Mouse (Mus musculus) spleen, postnatal 10 days (tissue): ENCODE measurements around the gene Vezf1.
"Not testable (repeated sequence)": the region's sequence is repeated elsewhere in the genome, so short reads cannot be mapped to it uniquely, and the experiment has no call there.

Experiments
- DNase-seq, 2 experiments: peaks; one replicate each; pipeline ENCODE4 v3.0.0; 2021 to 2022; ENCODE audit warnings: low spot score in 2 of 2

Gene Vezf1

DNA sequence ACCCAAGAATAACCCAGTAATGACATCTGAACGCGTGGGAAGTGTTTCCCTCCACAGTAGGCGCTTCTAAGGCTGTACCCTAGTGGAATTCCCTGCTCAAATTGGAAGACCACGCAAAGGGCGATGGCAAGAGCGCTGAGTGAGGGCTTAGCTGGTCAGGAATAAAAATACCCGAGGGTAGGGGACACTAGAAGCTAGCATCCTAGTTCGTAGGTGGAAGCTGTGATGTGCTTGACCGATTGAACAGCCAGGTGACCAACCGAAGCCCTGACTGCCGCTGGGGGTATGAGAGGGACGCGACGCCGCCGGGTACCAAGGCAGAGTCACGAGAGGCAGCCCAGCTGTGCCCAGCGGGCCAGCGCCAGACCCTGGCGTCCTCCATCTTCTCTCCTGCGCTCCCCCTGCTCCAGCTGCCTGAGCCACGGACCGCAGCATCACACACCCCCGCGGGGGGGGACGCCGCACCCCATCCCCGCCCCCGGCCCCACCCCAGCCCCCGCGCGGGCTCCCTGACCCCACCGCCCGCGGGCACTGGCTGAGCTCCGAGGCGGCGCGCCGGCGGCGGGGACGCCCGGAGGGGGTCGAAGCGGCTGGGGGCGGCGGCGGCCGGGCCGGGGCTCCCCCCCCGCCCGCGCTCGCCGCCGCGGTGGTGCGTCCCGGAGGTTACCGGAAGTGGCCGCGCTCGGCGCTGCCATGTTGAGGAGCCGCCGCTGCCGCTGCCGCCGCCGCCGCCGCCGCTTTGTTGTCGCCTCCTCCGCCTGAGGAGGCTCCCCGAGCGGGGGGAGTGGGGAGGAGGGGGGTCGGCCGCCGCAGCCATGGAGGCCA lies at the start of gene Vezf1:
Gene Vezf1 (plus strand): TSS at position 694 of the 825 bp plus-strand sequence.
- peak; percentile 81 to 89 for DNase-seq

DNA sequence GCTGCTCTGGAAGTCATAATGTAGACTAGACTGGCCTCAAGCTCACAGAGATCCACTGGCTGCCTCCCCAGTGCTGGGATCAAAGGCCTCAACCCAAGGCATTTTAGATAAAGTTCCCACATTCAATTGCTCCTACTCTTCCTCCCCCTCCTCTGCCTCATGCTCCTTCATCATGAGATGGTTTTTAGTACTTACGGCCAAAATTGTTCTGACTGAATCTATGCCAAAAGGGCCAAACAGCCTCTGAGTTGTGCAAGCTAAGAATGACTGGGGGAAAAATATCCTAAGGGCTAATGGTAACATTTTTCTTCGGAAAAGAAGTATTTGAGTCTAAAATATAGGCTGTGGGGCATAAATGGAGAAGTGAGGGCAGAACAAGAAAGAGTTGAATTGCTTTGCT lies 44.1 kb upstream of the Vezf1 start:
- no peak for DNase-seq

- DNase-seq = no peak
Measured at GRCm38 (mm10) chr11:88027391-88028035, 40.6 kb upstream of the Vezf1 start.

- DNase-seq = no peak
Measured at GRCm38 (mm10) chr11:88028193-88028684, 39.8 kb upstream of the Vezf1 start.

- DNase-seq = no peak
Measured at GRCm38 (mm10) chr11:88030219-88030618, 37.9 kb upstream of the Vezf1 start.

GRCm38 (mm10) chr11:88030836-88031235 lies 37.2 kb upstream of the Vezf1 start:
- DNase-seq = no peak

GRCm38 (mm10) chr11:88031753-88032152 lies 36.3 kb upstream of the Vezf1 start:
- no peak for DNase-seq

DNA sequence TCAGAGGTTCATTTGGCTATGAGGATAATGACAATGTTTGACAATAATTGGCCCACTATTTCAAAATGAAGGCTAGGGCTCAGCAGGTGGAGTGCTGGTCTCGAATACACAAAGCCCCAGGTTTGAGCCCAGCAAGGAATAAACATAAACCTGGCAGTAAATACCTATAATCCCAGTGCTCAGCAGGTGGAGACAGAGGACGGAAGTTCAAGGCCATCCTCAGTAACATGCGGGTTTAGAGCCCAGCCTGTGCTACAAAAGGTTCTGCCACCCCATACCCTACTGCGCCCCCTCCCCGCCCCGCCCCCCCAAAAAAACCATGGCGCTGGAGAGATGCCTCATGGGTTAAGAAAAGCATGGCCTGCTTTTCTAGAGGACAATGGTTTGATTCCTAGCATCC lies 32.1 kb upstream of the Vezf1 start:
- DNase-seq = no peak

- DNase-seq = no peak
Measured at GRCm38 (mm10) chr11:88036761-88037251, 31.3 kb upstream of the Vezf1 start.

GRCm38 (mm10) chr11:88037386-88037785 lies 30.7 kb upstream of the Vezf1 start:
- no peak for DNase-seq

- no peak for DNase-seq
Measured at GRCm38 (mm10) chr11:88039066-88039465, 29.0 kb upstream of the Vezf1 start.

GRCm38 (mm10) chr11:88044314-88044713 lies 23.8 kb upstream of the Vezf1 start:
- no peak for DNase-seq

- DNase-seq = not testable (repeated sequence)
Measured at GRCm38 (mm10) chr11:88045159-88045558, 22.9 kb upstream of the Vezf1 start.

GRCm38 (mm10) chr11:88045878-88046277 lies 22.2 kb upstream of the Vezf1 start:
- peak; percentile 35 to 41 for DNase-seq

- peak; percentile 59 to 60 for DNase-seq
Measured at GRCm38 (mm10) chr11:88046323-88046937, 21.6 kb upstream of the Vezf1 start.

DNA sequence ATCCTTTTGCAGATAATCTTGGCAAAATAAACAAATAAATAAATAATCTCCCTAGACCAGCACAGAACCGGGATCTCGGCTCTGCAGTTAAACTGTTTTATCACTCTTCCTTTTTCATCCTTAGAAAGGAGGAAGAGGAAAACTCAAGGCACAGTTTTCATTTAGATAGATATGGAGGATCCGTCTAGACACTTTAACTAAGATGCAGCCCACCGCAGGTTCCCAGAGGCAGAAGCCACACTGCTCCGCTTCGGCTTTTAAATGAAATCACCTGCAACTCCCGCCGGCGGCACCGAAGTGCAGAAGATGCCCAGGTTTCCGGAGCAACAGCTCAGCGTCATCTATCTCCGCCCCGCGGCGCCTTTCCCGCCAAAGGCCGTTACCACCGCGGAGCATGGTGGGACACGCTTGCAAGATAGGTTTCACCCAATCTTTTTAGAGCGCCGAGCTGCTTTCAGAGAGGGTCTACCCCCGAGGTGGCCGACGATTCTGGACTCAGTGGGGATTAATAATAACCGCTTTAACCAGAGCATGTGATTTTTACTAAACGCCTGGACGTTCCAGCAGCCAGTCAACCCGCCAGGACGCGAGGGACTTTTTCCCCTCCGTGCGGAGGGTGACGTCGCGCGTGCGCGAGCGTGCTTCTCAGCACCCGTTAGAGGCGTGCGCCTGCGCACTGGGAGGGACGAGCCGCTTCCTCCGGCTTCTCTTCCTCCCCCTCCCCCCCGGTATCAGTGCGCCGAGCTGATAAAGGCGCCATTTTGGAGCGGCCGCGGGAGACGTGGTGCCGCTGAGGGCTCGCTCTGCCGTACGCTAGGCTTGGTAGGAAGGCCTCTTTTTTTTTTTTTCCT lies 20.9 kb upstream of the Vezf1 start, which contains the start of gene Srsf1:
Gene Srsf1 (plus strand): TSS at position 430 of the 851 bp plus-strand sequence.
- peak; percentile 96 to 99 for DNase-seq

DNA sequence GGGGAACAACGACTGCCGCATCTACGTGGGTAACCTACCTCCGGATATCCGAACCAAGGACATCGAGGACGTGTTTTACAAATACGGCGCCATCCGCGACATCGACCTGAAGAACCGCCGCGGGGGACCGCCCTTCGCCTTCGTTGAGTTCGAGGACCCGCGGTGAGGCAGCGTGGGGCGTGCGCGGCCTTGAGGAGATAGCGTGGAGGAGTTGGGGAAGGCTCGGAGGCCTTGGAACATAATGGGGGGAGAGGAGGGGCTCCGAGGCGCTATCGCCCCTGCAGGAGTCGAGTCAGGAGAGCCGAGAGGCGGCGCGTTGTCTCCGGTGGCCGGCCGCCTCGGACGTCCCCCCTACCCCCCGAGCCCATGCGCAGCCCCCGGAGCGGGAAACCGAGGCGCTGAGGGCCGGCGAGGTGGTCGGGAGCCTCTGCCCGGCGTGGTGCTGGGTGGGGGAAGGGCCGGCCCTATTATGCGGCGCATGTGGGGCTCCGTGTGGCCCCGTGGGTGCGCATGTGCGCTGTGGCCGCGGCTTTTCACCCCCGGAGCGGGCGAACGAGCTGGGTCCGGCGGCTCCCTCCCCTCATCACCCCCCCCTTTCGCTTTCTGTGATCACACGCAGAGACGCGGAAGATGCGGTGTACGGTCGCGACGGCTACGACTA lies 20.1 kb upstream of the Vezf1 start:
- DNase-seq = peak; percentile 77 to 85

DNA sequence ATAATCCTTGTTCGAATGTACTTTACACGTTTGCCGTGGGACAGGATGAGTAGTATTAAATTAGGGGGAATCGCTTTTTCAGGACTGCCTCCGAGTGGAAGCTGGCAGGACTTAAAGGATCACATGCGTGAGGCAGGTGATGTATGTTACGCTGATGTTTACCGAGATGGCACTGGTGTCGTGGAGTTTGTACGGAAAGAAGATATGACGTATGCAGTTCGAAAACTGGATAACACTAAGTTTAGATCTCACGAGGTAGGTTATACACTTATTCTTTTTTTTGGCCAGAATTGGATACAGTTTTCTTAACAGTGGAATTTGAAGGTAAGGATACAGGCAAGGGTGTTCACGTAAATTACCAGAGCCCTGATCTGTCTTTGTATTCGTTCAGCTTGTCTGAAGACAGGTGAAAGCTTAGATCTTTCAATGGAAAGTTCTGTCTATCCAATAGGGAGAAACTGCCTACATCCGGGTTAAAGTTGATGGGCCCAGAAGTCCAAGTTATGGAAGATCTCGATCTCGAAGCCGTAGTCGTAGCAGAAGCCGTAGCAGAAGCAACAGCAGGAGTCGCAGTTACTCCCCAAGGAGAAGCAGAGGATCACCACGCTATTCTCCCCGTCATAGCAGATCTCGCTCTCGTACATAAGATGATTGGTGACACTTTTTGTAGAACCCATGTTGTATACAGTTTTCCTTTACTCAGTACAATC lies 19.0 kb upstream of the Vezf1 start:
- peak; percentile 38 to 43 for DNase-seq

- no peak for DNase-seq
Measured at GRCm38 (mm10) chr11:88049732-88050131, 18.3 kb upstream of the Vezf1 start.

DNA sequence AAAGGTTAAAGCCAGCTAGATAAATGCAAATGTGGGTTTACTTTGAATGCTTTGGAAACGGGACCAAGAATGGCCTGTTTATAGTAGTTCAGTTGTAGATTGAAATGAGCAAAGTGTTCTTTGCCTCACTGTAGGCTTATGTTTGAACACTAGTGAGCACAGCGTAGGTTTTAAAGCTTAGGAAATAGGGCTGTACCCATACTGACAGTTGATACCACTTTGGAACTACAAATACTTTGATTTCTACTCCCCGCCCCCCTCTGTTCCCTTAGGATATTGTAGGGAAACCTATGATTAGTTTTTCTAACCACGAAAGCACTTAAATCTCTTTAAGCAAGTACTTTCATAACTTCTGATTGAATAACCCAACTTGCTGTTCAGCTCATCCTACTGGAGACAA lies 15.4 kb upstream of the Vezf1 start:
- no peak for DNase-seq
